Mouse (Mus musculus) cerebellum, adult 9-11 months (tissue): Measurements from ENCODE around the gene Kansl1l.
"Not testable (repeated sequence)": the region's sequence is repeated elsewhere in the genome, so short reads cannot be mapped to it uniquely, and the experiment has no call there.

Source experiments
- DNase-seq: peaks from one replicate; pipeline ENCODE4 v3.0.0; 2022

The Kansl1l gene

DNA sequence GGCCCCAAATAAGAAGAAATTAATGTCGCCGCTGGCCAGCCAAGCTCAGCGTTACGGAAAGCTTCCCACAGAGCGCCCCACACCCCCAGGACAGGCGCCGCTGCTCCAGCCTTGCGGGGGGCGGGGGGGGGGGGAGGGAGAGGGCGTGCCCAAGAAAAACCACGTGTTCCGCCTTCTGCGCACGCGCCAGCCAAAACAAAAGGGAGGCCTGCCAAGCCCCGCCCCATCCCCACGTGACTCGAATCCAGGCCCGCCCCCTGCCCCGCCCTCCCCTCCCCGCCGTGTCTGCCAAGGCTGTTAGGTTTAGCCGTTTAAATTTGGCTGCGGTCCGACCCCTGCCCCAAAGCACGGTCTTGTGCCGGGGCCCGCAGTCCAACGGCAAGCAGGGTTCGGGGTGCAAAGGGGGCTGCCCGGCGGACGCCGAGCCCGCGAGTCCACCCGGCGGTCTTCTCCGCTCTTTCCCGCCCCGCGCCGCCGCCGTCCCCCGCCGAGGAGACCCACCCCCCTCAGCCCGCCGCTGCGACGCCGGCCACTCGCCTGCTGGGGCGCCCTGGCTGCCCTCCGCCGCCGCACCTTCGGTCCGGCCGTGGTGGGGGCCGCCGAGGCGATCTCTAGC lies 417 bp downstream of the Kansl1l start:
- DNase-seq, result peak; percentile 91

DNA sequence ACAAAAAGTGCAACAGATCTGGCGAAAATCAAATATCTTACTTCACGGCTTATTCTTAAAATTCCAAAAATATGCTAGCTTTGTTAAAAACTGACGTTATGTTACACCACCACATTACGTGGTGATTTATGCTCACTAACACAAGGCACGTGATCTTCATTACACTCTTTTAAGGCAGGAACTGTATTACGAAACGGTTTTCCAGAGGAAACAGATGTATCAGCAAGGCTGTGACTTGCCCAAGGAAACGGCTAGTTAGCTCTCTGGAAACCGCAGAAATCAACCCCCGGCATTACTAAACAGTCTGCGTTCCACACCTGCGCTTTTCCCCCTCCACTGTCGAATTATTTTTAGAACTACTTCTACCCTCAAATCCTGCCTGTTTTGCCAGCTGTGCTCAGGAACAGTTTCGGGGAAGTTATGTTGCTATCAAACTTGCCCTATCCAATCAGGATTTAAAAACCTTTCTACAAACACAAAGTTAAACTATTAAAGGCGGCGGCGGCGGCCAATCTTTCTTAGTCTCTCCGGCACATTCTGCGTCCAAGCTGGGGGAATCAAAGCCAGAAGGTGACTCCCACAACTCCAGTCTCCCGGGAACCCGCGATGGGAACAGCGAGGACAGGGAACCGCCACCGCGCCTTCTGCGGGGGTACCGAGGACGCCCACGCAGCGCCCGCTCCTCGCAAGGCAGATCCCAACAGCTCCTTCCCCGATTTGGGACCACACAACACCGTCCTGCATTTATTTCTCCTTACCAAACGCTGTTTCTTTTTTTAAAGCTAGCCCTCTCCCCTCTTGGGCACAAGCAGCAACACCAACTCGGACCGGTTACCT lies 1.2 kb downstream of the Kansl1l start:
- peak; percentile 77 for DNase-seq

DNA sequence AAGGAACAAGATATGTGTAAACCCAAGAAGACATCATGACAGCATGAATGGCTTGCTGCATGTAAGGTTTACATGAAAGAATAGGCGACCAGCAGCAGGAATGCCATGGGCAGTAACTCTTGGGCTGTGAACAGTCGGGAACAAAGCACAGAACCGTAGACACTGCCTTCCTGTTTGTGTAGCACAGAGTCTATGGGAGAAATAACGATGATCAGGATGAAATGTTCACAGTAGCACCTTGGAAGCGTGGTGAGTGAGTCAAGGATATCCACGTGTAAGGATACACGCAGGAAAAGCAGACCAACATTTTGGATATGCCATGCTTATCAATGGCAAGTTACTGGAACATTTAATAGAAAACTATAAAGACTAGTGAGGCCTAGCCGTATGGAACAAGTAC lies 2.6 kb downstream of the Kansl1l start:
- no peak for DNase-seq

DNA sequence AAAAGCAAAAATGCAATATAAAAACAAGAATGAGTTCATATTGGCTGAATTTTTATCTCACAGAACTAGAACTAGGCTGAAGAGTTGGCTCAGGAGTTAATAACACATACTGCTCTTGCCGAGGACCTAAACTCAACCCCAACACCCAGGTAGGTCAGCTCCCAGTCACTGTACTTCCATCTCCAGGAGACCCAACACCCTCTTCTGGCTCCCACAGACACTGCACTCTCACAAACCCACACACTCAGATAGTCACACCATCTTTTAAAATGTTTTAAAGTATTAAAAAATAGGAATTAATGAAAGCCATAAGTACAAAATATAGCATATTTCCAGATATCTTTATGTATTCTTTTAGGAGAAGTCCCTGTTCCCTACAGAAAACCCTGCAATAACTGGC lies 4.2 kb downstream of the Kansl1l start:
- no peak for DNase-seq

DNA sequence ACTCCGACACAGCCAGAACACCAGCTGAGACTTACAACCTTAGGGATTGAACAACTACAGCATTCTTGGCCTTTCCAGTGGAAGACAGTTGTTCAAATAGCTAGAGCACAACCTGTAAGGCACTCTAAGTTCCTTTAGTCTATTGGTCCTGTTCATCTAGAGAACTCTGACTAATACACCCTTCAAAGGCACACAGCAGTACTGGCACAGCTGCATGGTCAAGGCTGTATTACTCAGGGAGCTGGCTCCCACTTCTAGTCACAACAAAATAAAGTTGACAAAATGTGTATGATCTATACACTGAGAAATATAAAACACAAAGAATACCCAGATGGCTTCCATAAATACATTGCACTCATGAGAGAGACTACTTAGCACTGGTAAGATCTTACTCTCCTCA lies 10.5 kb downstream of the Kansl1l start:
- DNase-seq, result no peak

DNA sequence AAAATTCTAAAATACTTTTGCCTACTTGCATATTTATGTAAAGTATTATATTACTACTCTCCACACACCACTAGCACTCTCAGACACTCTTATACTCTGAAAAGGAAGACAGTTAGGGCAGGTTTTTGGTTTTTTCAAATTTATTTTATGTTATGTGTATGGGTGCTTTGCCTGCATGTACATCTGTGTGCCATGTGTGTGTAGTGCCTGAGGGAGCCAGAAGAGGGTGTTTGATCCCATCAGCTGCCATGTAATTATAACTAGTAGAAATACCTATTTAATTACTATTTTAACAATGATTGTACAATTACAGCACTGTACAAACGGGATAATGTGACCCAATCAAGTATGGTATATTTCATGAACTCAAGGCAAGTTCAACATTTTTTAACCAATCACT lies 12.0 kb downstream of the Kansl1l start:
- DNase-seq, result no peak

DNA sequence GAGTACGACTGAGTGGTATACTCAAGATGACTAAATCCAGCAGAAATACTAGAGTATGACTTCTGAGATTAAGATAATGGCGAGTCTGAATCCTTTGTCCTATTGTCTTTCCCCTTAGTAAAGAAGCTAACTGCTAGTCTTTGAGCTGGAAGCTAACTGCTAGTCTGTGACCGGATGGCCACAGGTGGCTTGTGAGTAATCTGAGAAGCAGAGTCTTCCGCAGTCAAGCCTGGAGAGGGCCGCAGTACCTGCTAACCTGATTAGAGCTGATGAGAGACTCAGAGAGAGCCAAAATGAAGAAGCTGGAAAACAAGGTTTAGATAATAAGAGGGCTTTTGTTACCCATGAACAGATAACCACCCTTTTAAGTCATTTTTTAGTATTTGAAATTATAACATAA lies 12.7 kb downstream of the Kansl1l start:
- no peak for DNase-seq

DNA sequence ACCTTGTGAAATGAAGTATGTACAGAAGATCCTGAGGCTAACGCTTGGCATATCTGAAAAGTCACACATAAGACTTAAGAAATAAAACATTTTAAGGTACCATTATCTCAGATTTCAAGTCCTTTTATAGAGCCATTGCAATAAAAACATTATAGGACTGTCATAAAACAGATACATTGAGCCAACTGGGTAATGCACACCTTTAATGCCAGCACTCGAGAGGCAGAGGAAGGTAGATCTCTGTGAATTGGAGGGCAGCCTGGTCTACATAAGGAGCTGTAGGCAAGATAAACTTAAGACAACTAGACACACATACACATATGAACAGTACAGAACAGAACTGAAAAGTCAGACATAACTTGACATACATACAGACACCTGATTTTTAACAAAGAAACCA lies 19.4 kb downstream of the Kansl1l start:
- no peak for DNase-seq

DNA sequence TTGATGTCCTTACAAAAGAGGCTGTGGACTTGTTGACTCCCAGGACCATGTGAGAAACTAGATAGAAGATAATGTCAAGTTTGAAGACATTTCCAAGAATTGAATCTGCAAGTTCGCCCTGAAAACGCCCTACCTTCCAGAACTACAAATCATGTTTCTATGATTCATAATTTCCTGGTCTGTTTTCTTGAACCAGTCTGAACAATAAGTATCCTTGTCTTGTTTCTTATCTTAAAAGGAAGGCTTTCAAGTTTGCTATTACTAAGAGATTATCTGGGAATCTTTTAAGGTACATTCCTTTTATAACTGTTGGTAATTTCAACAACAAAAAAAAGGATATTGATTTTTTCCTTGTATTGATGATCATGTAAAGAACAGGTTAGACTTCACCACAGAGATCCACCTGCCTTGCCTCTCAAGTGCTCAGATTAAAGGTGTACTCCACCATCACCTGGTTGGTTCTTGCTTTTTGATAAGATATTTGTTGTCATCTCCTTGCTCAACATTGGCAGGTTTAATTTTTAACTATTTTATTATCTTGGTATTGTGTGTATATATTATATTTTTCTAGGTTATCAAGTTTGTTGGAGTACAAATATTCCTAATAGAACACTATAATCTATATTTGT lies 24.4 kb downstream of the Kansl1l start:
- DNase-seq, result no peak

DNA sequence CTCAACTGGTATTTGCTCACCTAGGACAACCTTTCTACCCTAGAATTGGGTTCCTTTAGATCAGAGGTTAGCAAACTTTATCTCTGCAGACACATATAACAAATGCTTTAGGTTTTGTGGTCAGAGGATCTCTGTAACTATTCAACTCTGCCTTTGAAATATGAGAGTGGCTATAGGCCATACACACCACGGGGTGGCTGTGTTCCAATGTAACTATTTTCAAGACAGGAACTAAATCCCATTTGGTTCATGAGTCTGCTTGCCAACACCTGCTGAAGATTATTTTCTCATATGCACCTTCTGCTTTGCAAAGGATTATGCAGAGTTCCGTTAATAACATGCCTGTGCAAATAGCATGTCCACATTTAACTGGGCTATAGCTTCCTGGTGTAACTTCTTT lies 35.1 kb downstream of the Kansl1l start:
- no peak for DNase-seq

DNA sequence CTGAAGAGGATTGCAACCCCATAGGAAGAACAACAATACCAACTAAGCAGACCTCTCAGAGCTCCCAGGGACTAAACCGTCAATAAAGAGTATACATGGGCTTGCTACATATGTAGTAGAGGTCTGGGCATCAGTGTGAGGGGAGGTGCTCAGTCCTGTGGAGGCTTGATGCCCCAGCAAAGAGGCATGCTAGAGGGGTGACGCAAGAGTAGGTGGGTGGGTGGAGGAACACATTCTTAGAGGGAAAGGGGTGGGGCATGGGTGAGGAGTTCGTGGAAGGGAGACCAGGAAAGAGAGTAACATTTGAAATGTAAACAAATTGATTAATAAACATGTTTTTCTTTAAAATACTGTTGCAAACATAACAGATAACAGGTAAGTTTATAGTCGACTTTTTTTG lies 36.3 kb downstream of the Kansl1l start:
- no peak for DNase-seq

DNA sequence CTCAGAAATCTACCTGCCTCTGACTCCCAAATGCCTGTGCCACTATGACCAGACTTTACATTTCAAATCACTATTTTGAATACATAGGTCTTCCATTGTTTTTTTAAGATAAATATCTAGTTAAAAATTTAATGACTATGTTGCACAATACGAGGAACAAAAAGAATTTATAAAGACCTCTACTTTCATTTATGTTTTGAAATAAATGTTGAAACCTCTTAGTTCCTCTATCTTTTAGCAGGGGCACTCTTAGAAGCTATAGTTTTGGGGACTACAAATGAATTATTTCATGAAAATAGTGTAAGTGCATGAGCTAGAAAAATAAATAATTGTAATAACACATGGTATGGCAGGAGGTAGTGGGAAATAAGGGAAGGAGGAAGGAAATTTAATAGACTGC lies 38.6 kb downstream of the Kansl1l start:
- DNase-seq, result no peak

DNA sequence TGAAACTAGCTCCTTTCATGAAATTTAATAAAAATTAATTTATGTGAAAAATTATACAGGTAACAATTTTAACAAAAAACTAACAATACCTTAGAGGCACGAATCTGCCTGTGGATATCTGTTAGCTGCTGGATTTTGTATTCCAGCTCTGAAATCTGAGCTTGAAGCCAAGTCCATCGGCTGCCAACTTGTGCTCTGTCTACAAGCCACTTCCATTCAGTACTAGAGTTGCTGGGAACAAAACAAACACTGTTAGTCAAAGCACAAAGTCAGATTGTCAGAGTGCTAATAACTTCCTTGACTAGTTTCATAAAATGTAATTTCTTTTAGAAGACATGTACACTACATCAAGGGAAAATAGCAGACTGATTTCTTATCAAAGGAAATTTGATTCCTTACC lies 39.5 kb downstream of the Kansl1l start:
- DNase-seq, result no peak

DNA sequence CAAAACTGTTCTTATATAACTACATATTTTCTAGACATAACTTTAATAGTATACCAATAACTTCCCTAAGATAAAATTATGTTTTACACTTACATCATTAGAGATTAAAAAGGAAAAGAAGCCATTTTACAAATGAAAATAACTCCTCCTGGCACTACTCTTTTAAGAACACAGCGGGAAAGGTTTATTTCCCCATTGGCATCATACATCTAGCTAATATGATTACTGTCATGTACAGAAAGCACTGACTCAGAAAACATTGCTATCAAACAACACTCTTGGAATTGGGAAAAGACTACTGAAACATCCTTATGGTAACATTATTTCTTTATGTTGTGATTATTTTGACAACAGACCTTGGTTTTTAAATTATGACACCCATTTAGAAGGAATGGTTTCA lies 48.6 kb downstream of the Kansl1l start:
- no peak for DNase-seq

DNA sequence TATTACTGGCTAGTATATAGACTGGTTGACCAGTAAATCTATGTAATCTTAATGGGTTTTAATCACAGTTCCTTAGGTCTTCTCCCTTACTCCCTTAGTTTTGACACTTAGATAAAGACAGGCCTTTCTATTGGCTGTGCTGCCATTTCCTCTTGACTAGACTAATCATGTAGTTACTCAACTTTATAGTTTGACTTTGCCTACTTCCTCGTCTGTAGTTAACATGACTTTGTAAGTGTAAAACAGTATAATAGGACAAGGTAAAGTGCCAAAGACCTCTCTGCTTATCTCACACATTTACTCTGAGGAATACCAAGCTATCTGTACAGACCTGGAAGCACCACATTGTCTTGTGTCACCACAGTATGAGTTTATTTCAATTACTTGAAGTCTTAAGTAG lies 86.8 kb downstream of the Kansl1l start:
- no peak for DNase-seq

DNA sequence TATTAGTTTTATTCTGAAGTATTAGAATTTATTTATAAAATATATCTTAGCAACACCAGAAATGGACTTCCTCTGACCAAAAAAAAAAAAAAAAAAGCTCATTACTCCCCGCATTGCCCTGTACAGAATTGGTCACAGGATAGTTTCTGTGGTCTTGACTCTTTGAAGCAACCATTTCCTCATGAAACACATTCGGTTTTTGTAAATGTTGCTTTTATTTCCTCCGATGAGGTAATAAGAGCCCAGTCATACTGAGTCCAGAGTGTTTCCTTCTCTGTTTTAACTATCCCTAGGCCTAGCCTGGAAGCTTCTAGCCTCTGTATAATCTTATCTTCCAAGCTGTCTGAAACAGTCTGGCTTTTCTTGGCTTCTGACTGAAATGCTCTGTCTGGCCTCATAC lies 104.5 kb downstream of the Kansl1l start:
- DNase-seq, result no peak

DNA sequence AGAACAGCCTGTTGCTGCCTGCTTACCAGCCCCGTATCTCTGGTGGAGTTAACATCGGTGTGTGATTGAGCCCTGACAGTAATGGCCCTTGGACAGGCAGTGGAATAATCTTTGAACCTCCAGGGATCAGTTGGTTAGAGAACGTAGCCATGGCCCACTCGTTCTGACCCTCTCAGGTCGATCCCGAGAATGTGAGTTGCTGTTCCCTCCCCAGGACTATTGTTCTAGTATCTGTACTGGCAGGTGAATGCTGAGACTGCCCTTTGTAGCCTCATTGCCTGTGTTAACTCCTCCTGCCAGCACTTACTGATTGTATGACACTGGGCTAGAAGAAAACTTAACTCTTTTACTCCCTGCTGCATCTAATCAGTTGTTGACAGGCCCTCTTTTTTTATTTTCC lies 112.8 kb downstream of the Kansl1l start:
- no peak for DNase-seq

DNA sequence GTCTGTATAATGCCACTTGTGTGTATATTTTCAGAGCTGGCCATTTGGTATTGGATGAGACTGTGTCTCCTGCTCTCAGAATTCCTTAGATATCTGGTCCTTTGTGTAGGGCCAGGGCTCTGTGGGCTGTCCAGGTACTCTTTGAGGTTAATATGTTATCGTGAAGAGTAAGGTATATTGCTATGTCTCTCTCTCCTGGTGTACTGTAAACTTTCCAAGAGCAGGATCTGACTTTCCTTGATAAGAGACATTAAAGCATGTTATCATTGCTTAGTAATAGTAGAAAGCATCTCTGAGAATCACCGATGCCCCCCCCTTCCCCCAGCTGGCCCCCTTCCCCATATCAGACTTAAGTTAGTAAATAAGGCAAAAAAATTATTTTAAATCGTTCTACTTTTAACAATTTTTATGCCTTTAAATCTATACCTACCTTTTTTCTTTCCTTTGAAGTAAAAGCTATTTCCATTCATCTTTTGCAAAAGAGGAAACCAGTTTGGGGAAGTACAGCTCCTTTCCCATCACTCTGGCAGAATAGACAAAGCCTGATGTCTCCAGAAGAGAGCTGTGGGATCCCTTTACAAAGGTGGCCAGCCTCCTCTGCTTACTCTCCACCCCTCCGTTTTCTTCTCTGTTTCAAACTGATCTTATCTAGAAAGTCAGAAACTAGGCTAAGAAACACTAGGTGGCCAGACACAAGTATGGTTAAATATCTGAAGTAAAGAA lies 114.6 kb downstream of the Kansl1l start:
- DNase-seq, result no peak

DNA sequence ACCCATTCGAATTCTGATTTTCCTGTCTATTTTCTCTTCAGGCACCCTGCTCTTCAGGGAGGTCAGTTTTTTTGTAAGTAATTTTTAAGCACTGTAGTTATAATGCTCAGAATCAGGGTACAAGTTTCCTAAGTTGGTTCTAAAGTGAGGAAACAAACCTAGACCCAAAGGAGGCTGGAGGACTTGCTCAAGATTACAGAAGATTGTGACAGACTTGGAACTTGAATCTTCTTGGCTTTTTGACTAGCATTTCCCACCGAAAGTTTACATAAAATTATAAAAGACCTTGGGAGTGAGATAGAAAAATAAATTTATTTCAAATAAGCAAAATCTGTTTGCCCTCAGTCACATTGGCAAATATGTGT lies 115.8 kb downstream of the Kansl1l start:
- DNase-seq, result no peak

DNA sequence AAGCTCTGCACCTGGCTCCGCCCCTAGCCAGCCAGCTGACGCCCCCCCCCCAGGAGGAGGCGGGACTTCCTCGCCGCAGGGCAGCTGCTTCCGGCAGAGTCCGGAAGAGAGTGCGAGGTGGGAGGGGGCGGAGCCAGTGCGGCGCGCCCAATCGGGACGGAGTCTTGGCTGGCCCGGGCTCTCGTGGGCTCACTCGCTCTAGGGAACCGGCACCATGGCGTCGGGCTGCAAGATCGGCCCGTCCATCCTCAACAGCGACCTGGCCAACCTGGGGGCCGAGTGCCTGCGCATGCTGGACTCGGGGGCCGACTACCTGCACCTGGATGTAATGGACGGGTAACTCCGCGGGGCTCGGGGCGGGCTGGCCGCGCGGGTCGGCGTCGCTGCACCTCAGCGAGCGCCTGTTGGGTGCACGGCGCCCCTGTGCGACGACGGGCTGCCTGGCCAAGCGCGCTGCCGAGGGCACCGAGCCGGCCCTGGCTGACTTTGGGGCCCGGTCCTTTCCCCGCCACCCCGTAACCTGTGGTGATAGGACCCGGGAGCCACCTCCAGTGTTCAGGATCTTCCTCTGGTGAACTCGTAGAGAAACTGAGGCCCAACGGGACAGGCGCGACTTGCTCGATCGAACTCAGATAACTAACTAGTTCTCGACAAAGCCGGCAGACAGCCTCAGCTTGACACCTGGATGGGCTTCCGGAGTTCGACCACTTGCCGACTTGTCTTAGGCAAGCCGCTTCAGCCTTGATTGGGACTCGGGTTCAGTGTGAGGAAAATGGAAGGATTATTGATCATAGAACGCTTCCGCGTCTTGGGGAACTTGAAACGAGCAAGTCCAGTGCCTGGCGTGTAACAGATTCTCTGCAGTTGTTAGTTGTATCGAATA lies 116.4 kb downstream of the Kansl1l start, which contains the start of gene Rpe:
Gene Rpe (plus strand): TSS at position 139 of the 883 bp plus-strand sequence.
- peak; percentile 93 for DNase-seq

DNA sequence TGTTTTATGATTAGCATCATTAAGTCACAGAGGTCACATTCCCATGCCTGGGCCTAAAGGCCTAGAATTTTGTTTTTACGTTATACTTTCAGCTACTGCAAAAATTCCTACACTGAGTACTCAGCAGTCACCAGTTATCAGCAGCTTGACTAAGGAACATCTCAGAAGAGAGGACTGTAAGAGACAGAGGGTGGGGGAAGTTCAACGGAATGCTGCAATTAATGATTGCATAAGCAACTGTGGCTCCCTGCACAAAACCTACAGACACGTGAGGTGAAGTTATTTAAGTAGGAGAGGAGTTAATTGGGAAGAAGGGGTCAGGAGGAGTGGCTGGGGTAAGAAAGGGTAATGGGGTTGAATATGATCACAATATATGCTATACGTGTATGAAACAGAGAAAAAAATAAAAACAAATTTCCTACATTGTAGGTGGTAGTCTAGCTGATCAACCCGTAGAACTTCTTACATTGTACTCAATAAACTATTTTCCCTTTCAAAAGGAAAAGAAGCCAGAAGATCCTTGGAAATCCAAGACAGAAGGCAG lies 117.1 kb downstream of the Kansl1l start:
- DNase-seq, result peak; percentile 15

DNA sequence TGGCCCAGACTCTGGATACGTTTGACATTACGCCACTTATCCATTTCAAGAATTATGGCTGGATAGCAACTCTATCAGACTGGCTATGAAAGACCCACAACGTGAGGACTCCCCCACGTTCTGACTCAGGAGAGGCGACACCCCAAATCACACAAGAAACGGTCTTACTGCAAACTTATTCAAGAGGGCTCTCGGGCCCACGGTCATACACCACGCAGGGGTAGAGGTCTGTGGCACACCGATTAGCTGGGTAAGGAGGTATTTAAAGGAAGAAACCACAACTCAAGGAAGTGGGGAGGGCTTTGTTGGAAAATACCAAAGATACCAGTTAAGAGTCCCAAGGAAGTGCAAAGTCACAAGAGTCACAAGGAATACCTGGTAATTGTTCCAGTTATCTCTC lies 117.7 kb downstream of the Kansl1l start:
- DNase-seq, result not testable (repeated sequence)
